Mouse (Mus musculus) G1E (cell line): Measurements from ENCODE around the gene Adamts2.

ENCODE experiments used
- CTCF ChIP-seq: IDR thresholded peaks from 2 replicates; pipeline ENCODE4 v1.5.1; 2012; ENCODE audit warnings: low read depth, low read length, inconsistent platforms, mixed read lengths
- GATA1 ChIP-seq: IDR thresholded peaks from 2 replicates; pipeline ENCODE4 v1.6.1; 2012; ENCODE audit warnings: borderline replicate concordance, low read length, inconsistent platforms, mixed read lengths
- GATA2 ChIP-seq: IDR thresholded peaks from 2 replicates; pipeline ENCODE4 v1.6.1; 2012; ENCODE audit warnings: low read depth, low read length, inconsistent platforms, borderline replicate concordance
- POLR2AphosphoS5 ChIP-seq: IDR thresholded peaks from 2 replicates; pipeline ENCODE4 v1.6.1; 2012; ENCODE audit warnings: low read depth, low read length, inconsistent platforms; ENCODE audit not compliant: insufficient replicate concordance

- no peak for TF ChIP-seq CTCF
- no peak for TF ChIP-seq GATA2
- no peak for TF ChIP-seq POLR2AphosphoS5
- no peak for TF ChIP-seq GATA1
Observed at GRCm38 (mm10) chr11:50635051-50635590, 33.2 kb downstream of the Adamts2 start.
